Mouse (Mus musculus): Measurements from ENCODE around the gene Zfp213.
"Not testable (repeated sequence)": the region's sequence is repeated elsewhere in the genome, so short reads cannot be mapped to it uniquely, and the experiment has no call there.

Zfp213 gene

GRCm38 (mm10) chr17:23546333-23546701 is 17.7 kb downstream of the Zfp213 start:
- peak; percentile 83 for DNase-seq (ENCODE audit: extremely low read depth, insufficient read length, low spot score)

GRCm38 (mm10) chr17:23545841-23546240 is 18.2 kb downstream of the Zfp213 start:
- no peak for DNase-seq (ENCODE audit: extremely low read depth, insufficient read length, low spot score)

GRCm38 (mm10) chr17:23544766-23545165 is 19.3 kb downstream of the Zfp213 start:
- no peak for DNase-seq (ENCODE audit: extremely low read depth, insufficient read length, low spot score)

GRCm38 (mm10) chr17:23543983-23544382 is 20.1 kb downstream of the Zfp213 start:
- no peak for DNase-seq (ENCODE audit: extremely low read depth, insufficient read length, low spot score)

DNA sequence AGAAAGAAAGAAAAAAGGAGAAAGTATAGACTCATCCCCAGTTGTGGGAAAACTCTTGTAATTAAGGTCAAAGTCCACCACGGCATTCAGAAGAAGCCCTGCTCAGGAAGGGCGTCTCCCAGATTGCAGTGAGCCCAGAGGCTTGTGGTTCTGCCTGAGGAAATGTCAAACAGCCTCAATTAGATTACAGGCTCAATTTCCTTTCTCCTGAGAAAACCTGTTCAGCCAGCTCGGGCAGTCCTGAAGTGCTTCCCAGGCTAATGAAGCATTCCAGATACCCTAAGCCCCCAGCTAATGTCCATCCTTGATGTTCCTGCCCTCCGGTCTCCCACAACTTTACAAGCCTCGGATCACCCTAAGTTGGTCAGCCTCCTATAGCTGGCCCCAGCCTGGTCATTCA is 20.7 kb downstream of the Zfp213 start:
- no peak for DNase-seq (ENCODE audit: extremely low read depth, insufficient read length, low spot score)

DNA sequence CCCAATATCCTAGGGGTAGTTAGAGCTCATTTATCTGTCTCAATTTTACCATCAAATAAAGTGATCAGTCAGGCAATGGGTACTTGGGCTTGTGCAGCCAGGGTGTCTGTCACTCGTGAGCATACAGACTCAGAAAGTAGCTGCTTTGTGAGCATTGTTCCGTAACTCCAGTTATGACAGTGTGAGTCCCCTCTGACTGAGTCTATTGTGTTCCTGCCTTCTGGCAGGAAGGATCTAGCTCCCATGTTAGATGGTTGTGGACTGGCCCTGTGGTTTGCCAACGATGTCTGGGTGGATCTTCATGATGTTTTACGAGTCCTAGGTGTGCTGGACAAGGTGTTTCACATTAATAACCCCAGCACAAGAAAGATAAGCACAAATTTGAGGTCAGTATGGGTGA is 21.2 kb downstream of the Zfp213 start:
- no peak for DNase-seq (ENCODE audit: extremely low read depth, insufficient read length, low spot score)

DNA sequence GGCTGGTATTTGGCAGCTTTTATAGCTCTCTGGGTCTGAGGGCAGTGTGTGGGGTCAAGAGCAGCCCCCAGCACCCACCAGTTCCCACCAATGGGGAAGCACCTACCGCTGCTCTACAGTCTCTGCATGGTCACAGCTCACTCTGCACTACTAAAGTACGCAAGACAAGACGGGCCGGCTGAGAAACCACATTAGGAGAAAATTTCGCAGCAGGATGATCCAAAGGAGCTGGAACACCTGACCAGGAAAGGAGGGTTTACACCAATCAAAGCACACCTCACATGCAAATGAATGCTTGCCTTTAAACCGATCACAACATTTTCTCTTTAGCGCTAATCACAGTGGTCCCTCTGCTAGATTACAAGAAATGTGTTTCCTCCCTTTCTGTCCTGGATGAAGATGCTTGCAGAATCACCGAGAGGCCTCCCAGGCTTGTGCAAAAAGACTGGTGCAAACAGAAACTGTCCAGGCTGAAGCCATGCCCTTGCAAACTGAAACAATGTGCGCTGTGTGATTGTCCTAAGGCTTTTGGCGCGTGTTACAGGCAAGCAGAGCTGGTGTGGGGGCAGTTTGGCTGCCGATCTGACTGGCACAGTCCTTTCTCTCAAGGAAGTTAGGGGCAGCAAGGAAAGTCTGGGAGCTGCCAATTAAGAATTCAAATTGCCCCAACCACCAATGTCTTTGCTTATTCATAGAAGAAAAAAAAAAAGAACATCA is 21.9 kb downstream of the Zfp213 start:
- no peak for DNase-seq (ENCODE audit: extremely low read depth, insufficient read length, low spot score)

DNA sequence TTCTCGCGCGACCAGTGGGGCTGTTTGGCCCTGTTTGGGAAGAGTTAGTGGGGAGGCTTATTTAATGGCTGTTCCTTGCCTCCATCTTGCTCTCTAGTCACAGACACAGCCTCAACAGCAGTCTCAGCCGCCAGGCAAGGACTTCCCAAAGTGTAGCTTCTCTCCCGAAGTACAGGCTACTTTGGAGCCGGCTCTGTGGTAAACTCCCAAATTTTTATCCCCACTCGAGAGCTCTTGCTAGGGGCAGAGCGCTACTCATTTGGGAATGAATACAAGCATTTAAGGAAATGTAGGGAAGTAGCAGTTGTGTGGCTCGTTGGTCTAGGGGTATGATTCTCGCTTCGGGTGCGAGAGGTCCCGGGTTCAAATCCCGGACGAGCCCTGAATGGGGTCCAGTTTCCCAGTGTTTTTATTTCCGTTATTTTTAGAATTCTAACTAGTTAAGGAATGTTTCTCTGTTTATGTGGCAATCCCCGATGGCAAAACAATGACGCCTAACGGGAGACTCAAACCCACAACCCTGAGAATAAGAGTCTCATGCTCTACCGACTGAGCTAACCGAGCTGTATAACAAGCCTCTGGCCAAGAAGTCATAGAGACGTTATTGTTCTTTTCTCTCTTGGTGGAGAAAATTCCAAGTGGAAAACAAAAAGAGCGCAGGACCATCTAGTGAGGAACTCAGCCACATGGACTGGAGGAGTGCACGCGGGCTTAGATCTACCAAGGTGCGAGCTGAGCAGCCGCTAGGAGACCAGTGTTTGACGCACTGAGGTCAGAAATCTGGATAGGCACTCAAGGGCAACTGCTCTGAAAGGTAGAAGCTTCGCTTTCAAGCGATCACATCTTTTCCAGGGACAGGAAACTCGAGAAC is 23.2 kb downstream of the Zfp213 start:
- peak; percentile 75 for DNase-seq (ENCODE audit: extremely low read depth, insufficient read length, low spot score)

GRCm38 (mm10) chr17:23540106-23540505 is 23.9 kb downstream of the Zfp213 start:
- DNase-seq (ENCODE audit: extremely low read depth, insufficient read length, low spot score), result no peak

DNA sequence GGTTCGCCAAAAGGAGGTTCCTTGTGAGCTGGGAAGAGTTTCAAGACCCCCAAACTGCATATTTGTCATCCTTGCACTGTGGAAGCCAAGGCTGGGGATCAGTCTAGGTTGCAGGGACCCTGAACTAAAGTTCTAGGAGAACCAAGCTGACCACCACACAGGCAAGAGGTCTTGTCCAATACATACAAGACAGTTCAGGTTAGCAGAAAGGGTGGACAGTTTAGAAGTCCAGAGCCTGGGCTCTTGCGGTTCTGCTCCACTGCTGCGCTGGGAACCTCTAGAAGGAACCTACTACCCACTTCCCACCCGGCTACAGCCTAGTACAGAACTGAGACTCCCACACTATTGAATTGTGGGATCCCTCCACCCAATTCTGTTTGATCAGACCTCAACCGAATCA is 24.4 kb downstream of the Zfp213 start:
- no peak for DNase-seq (ENCODE audit: extremely low read depth, insufficient read length, low spot score)

DNA sequence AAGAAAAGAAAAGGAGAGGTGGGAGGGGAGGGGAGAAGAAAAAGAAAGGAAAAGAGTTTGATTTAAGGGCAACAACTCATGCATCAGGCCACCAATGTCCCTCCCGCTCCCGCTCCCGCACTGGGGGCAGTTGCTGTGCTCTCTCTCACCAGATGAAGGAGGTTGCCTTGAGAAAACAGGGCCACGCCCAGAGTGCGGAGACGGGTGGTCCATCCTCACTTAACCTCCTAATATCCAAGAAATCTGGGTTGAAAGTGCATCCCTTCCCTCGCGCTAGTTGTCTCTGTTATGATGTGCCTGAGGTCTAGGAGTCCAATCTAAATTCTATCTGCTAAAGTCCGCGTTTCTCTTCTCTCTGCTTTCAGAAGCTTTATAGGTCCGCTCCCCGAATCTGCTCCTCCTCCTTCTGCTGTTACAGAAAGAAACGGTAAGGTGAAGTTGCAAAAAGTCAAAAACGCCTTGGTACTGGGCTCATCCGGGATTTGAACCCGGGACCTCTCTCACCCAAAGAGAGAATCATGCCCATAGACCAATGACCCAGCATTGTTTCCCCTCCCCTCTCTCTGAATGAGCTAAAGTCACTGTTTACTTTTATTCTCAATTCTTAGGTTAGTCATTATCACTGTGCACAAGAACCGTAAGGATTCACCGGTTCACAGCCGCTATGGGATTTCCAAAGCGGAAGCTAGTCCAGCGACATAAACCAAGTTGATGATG is 25.6 kb downstream of the Zfp213 start:
- no peak for DNase-seq (ENCODE audit: extremely low read depth, insufficient read length, low spot score)

GRCm38 (mm10) chr17:23537554-23538255 is 26.3 kb downstream of the Zfp213 start:
- DNase-seq (ENCODE audit: extremely low read depth, insufficient read length, low spot score), result no peak

- DNase-seq (ENCODE audit: extremely low read depth, insufficient read length, low spot score), result peak; percentile 53
Measured at GRCm38 (mm10) chr17:23535046-23535788, 28.8 kb downstream of the Zfp213 start.

GRCm38 (mm10) chr17:23533591-23534490 is 30.2 kb downstream of the Zfp213 start:
- not testable (repeated sequence) for DNase-seq (ENCODE audit: extremely low read depth, insufficient read length, low spot score)

GRCm38 (mm10) chr17:23531408-23531807 is 32.6 kb downstream of the Zfp213 start:
- DNase-seq (ENCODE audit: extremely low read depth, insufficient read length, low spot score), result not testable (repeated sequence)

DNA sequence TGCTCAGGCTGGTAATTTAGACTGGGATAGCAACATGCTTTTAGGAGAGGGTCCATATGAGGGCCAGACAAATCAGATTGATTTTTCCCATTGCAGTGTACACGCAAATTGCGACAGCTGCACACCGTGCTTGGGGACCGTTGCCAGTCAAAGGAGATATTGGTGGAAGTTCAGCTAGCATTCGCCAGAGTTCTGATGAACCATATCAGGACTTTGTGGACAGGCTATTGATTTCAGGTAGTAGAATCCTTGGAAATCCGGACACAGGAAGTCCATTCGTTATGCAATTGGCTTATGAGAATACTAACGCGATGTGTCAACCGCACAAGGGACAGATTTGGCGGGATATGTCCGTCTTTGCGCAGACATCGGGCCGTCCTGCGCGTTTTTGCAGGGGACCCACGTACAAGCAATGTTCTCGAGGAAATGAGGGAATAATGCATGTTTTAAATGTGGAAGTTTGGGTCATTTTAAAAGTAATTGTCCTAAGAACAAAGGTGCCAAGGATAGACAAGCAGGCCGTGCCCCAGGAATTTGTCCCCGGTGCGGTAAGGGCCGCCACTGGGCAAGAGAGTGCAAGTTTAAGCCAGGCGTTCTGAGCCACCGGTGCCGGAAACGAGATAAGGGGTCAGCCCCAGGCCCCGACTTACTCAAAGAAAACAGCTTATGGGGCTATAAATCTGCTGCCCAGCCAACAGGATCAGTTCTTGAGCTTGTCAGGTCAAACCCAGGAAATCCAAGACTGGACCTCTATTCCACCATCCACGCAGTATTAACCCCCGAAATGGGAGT is 40.9 kb downstream of the Zfp213 start:
- DNase-seq (ENCODE audit: extremely low read depth, insufficient read length, low spot score), result not testable (repeated sequence)

DNA sequence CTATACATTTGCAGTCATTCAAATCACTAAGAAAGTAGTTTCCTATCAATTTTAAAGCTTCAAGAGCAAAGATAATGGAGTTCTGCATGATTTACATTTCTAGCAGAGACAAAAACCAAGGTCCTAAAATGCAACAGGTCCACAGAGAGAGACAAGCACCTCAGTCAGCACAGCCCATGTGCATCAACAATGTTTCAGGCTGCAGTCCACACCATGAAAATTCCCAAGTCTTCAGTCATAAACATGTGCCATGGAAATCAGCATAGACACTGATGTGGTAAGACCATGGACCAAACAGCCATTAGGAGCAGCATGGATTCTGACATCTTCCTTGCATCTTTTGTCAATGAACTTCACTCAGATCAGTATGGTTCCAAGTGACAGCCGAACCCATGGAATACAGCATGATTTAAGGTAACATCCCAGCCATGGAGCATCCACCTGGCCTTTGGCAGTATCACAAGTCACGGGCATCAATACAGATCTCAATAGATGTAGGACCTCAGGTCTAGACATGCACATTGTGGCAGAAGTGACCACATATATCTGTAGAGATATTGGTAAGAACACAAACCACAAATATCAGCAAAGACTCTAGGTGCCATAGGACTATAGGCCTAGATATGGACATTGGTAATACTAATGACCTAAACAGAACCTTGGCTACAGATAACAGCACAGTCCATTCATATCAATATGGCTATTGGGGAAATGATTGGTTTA is 45.2 kb downstream of the Zfp213 start:
- no peak for DNase-seq (ENCODE audit: extremely low read depth, insufficient read length, low spot score)

Data from 3134 (cell line).